Mouse (Mus musculus) intestine, embryonic 16.5 days (tissue): ENCODE data around the gene Gcfc2. TPM values are rescaled to one million over a fixed set of nuclear protein-coding genes. Genes with fewer than 3 reads are reported as not detected.

ENCODE experiments used
- ATAC-seq: fragments of 200-750 bp; cut with Nextera tagmentation; 2 replicates; pipeline ENCODE4 v1.8.0; 2017; ENCODE audit warnings: moderate TSS enrichment, moderate library complexity
- H3K27ac ChIP-seq: fragments of 300-500 bp; sonication (generic); 2 replicates; pipeline ENCODE4 v1.5.1; 2014; ENCODE audit warnings: mild to moderate bottlenecking, low read length
- H3K27me3 ChIP-seq: fragments of 300-500 bp; sonication (generic); replicated peaks from 2 replicates; pipeline ENCODE4 v1.6.1; 2014; ENCODE audit warnings: low read length, control low read depth, mixed read lengths; ENCODE audit not compliant: control insufficient read depth, insufficient read depth
- H3K36me3 ChIP-seq: fragments of 300-500 bp; sonication (generic); 2 replicates; pipeline ENCODE4 v1.6.1; 2014; ENCODE audit warnings: low read length, control low read depth; ENCODE audit not compliant: control insufficient read depth, insufficient read depth
- H3K4me1 ChIP-seq: fragments of 300-500 bp; sonication (generic); 2 replicates; pipeline ENCODE4 v1.6.1; 2014; ENCODE audit warnings: low read length, control low read depth, mixed read lengths; ENCODE audit not compliant: control insufficient read depth, insufficient read depth
- H3K4me2 ChIP-seq: fragments of 300-500 bp; sonication (generic); 2 replicates; pipeline ENCODE4 v1.6.1; 2014; ENCODE audit warnings: low read depth, low read length, control low read depth
- H3K4me3 ChIP-seq: fragments of 300-500 bp; sonication (generic); 2 replicates; pipeline ENCODE4 v1.5.1; 2014; ENCODE audit warnings: mild to moderate bottlenecking, low read length
- H3K9ac ChIP-seq: fragments of 300-500 bp; sonication (generic); 2 replicates; pipeline ENCODE4 v1.6.1; 2014; ENCODE audit warnings: low read depth, low read length
- H3K9me3 ChIP-seq: fragments of 300-500 bp; sonication (generic); 2 replicates; pipeline ENCODE4 v1.6.1; 2016; ENCODE audit warnings: low read length, control low read depth; ENCODE audit not compliant: control insufficient read depth
- WGBS: fragments of 180-500 bp; shearing (Covaris S2); extraction: QIAGEN DNeasy Blood & Tissue Kit; methylation state at CpG from one replicate; pipeline ENCODE4 v1.1.7; 2014; 5-methylcytosine and 5-hydroxymethylcytosine counted together
- polyA plus RNA-seq: library from polyadenylated mRNA; unstranded; fragments of >200 nt; fragmentation: Nextera tagmentation; extraction: Ambion mirVana; gene quantifications from 2 replicates; pipeline ENCODE4 v1.2.1, GENCODE M21; 2015

Gene Gcfc2
- polyA plus RNA-seq, 1 experiment from 2014 or later, result 5.3 TPM

DNA sequence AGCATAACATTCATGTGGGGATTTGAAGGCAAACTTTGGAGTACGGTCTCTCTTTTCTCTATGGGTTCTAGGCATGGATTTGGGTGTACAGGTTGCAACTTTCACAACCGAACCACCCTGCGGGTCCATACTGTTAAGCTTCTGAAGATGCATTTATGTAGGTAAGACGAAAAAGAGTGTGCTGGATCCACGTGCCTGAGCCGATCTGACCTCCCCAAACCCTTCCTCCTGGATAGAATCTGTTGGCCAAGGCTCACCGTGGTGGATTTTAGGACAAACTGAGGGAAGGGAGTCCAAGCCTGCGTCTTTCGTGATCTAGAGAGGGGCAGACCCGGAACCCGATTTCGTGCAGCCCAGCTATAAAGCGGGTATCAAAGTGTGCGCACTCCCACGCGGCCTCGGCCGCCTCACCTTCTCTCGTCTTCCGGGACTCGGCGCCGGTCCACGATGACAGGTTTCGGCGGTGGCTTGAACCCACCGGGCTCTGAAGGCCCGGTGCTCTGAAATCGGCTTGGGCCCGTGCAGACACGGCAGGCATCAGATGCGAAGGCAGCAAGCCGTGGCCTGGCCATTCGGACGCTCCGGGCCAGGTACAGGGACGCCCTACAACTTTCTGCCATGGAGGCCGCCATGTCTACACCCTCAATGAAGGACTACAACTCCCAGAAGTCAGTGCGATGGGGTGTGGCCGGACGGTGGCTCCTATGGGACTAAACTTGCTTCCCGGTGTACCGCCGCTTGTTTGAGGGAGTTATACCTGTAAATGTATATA lies 42.0 kb downstream of the Gcfc2 start, which contains the start of gene Mrpl19:
TSS of gene Mrpl19 (minus strand) at position 663 of the 772 bp plus-strand sequence.
- H3K4me3 ChIP-seq, result peak within 1 kb of the TSS; percentile 85
- H3K9ac ChIP-seq, result peak within 1 kb of the TSS; percentile 87
- no peaks in the 10 kb centered on the region for H3K9me3 ChIP-seq
- H3K4me1 ChIP-seq, result peaks cover 8% of the 10 kb centered on the region; the same call in 1 of the 2 replicates
- under 1% methylated on average over 44 of the region's 44 CpGs for WGBS
- peak within 1 kb of the TSS; percentile 39; the same call in 1 of the 2 replicates for H3K27ac ChIP-seq
- peak within 1 kb of the TSS; percentile 59 for H3K4me2 ChIP-seq
- peak; percentile 99 for ATAC-seq
- peaks cover 10% of the 10 kb centered on the region for H3K36me3 ChIP-seq
- no peaks in the 10 kb centered on the region for H3K27me3 ChIP-seq

DNA sequence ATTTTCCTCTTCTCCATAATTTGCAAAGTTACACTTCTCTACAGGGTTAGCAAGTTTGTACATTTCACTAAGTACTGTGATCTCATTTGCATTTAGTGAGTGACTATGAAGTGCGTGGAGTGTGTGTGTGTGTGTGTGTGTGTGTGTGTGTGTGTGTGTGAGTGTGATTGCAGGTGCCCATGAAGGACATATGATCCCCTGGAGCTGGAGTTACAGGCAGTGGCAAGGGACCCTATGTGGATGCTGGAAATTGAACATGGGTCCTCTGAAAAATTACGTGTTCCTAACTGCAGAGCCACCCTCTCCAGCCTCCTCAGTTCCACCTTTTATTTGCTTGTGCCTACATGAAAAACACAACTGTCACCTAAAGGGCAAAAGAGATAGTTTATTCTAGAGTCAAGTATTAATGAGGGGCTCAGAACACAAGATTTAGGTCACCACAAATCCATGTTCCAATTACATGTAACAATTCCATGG lies 42.6 kb downstream of the Gcfc2 start:
- H3K4me1 ChIP-seq, result peaks cover 8% of the 10 kb centered on the region; the same call in 1 of the 2 replicates
- H3K4me2 ChIP-seq, result peak overlapping the region; percentile 30
- no peak overlapping the region for H3K27ac ChIP-seq
- 27% methylated on average over 2 of the region's 2 CpGs for WGBS
- peaks cover 6% of the 10 kb centered on the region for H3K36me3 ChIP-seq
- peak; percentile 62; the same call in 1 of the 2 replicates for ATAC-seq
- no peak overlapping the region for H3K9ac ChIP-seq
- H3K27me3 ChIP-seq, result no peaks in the 10 kb centered on the region
- H3K9me3 ChIP-seq, result no peaks in the 10 kb centered on the region
- H3K4me3 ChIP-seq, result peak overlapping the region; percentile 85

DNA sequence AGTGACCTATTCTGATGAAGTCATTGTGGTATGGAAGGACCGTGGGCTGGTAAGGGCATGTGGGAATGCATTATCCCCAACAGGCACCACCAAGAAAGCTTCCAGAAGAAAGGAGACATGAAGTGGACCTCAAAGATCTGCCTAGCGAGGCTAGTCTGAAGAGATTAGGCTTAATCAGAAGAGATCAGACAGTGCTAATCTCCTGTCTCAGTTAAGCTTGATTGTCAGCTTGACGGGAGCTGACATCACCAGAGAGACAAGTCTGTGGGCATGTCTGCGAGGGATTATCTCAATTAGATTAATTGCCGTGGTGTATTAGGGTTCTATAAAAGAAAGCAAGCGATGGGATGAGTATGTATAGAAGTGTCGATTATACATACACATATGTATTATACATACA lies 47.7 kb downstream of the Gcfc2 start:
- 82% methylated on average over 7 of the region's 7 CpGs for WGBS
- ATAC-seq, result no peak
- Histone ChIP-seq H3K27me3 (no peaks in the 10 kb centered on the region), H3K9ac (no peak overlapping the region), H3K4me3 (no peak overlapping the region), H3K27ac (no peak overlapping the region), H3K4me1 (no peaks in the 10 kb centered on the region), H3K36me3 (no peaks in the 10 kb centered on the region), H3K9me3 (no peaks in the 10 kb centered on the region), H3K4me2 (no peak overlapping the region)

DNA sequence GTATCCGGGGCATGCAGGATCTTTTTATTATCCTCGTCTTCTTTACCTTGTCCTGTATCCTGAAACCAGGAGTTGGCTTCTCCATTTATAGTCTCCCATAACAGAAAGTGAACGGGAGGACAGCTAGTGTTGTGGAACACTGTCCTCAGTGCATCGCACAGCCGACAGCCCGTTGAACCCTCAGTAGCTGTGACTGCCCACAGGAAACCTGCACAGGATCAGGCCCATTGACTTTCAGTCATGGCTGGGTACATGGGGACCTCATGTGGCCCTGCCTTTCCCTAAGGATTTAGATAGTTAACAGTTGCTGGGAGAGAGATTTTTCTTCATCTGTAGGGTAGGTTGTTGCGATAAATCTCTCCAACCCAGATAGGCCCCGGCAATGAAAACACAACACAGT lies 49.1 kb downstream of the Gcfc2 start:
- H3K4me1 ChIP-seq, result no peaks in the 10 kb centered on the region
- 84% methylated on average over 8 of the region's 8 CpGs for WGBS
- ATAC-seq, result no peak
- H3K4me2 ChIP-seq, result no peak overlapping the region
- H3K4me3 ChIP-seq, result no peak overlapping the region
- H3K36me3 ChIP-seq, result no peaks in the 10 kb centered on the region
- no peaks in the 10 kb centered on the region for H3K9me3 ChIP-seq
- no peaks in the 10 kb centered on the region for H3K27me3 ChIP-seq
- H3K27ac ChIP-seq, result no peak overlapping the region
- no peak overlapping the region for H3K9ac ChIP-seq

DNA sequence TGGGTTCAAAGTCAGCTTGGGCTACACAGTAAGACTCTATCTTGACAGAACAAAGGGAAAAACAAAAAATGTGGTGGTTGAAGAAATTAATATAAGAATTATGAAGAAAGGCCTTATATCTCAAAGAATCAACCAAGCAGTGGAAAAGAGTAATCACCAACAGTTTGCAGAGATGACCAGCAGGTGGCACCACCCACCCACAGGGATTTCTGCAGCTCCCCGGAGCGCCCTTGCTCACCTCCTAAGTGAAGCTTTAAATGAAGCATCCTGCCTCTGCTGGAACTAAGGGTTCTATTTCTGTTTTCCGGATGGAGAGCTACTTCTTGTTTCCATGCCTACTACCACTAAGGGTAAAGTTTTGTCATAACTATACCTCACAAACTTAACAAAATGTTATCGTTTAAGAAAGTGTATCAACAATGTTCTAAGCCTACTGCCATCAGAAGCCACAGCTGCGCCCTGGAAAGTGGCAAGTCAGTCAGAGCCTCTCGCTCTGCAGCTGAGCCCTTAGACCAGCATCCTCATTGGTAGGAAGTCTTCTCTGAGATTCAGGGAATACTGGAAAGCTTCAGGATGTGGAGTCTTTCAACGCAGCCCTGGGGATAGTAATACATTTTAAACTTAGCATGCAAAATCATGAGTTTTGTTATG lies 52.6 kb downstream of the Gcfc2 start:
- H3K36me3 ChIP-seq, result no peaks in the 10 kb centered on the region
- ATAC-seq, result peak; percentile 69
- no peak overlapping the region for H3K4me2 ChIP-seq
- no peaks in the 10 kb centered on the region for H3K9me3 ChIP-seq
- no peaks in the 10 kb centered on the region for H3K4me1 ChIP-seq
- H3K9ac ChIP-seq, result no peak overlapping the region
- no peaks in the 10 kb centered on the region for H3K27me3 ChIP-seq
- no peak overlapping the region for H3K27ac ChIP-seq
- 36% methylated on average over 7 of the region's 7 CpGs for WGBS
- H3K4me3 ChIP-seq, result no peak overlapping the region

DNA sequence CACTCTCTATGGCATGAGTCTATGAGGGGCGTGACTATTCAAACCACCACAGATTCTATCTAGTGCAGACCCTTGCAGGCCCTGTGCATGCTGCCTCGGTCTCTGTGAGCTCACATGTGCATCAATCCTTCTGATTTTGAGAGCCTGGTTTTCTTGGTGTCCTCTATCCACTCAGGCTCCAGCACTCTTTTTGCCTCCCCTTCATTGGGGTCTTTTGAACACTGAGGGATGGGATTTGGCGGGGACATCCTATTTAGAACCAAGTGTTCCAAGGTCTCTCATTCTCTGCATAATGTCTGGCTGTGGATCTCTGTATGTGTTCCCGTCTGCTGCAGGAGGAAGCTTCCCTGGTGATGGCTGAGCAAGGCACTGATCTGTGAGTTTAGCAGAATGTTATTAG lies 55.8 kb downstream of the Gcfc2 start:
- H3K4me3 ChIP-seq, result no peak overlapping the region
- no peaks in the 10 kb centered on the region for H3K4me1 ChIP-seq
- H3K4me2 ChIP-seq, result no peak overlapping the region
- no peaks in the 10 kb centered on the region for H3K36me3 ChIP-seq
- no peak for ATAC-seq
- H3K27ac ChIP-seq, result no peak overlapping the region
- no peaks in the 10 kb centered on the region for H3K27me3 ChIP-seq
- no peak overlapping the region for H3K9ac ChIP-seq
- 90% methylated on average over 4 of the region's 4 CpGs for WGBS
- H3K9me3 ChIP-seq, result no peaks in the 10 kb centered on the region

DNA sequence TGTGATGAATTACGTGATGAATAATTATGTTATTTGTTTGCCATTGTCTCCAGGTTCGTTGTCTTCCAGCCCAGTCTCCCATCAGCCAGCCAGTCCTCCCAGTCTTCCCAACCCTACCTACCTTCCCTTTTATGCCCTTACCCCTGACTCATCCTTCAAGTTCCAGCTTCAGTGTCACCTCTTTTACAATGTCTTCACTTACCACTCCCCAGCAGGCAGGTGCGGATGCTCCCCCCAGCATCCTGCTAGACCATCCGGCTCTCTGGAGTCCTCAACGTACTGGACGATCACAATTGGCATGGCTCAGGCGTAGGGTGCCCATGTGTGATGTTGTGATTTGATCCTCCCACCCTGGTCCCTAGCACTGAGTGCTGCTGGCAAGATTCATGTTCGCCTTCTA lies 62.7 kb downstream of the Gcfc2 start:
- no peak overlapping the region for H3K4me3 ChIP-seq
- no peak overlapping the region for H3K4me2 ChIP-seq
- ATAC-seq, result no peak
- no peak overlapping the region for H3K9ac ChIP-seq
- H3K4me1 ChIP-seq, result peaks cover 5% of the 10 kb centered on the region
- no peak overlapping the region for H3K27ac ChIP-seq
- H3K36me3 ChIP-seq, result no peaks in the 10 kb centered on the region
- no peaks in the 10 kb centered on the region for H3K9me3 ChIP-seq
- WGBS, result 87% methylated on average over 8 of the region's 8 CpGs
- no peaks in the 10 kb centered on the region for H3K27me3 ChIP-seq

DNA sequence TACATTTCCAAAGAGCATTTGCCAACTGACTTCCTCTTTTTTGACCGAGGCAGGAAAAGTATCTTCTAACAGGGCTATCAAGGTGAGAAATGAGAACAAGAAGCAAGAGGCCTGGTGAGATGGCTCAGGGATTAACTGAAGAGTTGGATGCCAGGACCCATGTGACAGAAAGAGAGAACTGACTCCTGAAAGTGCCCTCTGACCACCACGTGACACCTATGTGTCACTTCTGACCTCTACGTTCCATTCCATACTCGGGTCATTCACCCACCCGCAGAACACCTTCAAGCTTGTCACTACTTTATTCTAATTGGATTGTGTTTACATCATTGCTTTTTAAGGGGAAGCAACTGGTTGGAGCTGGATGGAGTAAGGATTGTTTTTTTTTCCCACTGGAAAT lies 63.1 kb downstream of the Gcfc2 start:
- Histone ChIP-seq H3K9ac (no peak overlapping the region), H3K4me1 (peaks cover 5% of the 10 kb centered on the region), H3K27me3 (no peaks in the 10 kb centered on the region), H3K9me3 (no peaks in the 10 kb centered on the region), H3K27ac (no peak overlapping the region), H3K4me2 (no peak overlapping the region), H3K36me3 (no peaks in the 10 kb centered on the region), H3K4me3 (no peak overlapping the region)
- 37% methylated on average over 5 of the region's 5 CpGs for WGBS
- no peak for ATAC-seq

DNA sequence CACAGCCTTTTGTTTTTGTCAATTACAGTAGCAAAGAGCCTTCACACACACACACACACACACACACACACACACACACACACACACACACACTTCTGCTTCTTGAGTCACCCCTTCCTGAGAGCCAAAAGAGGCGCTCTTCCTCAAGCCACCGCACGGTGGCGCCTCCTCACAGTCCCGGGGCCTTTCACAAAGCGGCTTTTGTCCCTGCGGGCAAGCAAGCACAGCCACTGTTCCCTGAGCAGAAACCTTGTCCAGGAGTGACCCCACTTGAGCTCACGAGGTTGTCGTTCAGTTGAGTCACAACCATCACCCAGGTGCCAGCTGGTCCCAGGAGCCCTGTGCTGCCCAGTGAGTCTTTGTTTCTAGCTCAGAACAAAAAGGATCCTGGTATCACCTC lies 63.5 kb downstream of the Gcfc2 start:
- WGBS, result 3% methylated on average over 9 of the region's 9 CpGs

More for the DNA sequence above, 63.5 kb downstream of the Gcfc2 start:
- H3K36me3 ChIP-seq, result no peaks in the 10 kb centered on the region
- H3K4me2 ChIP-seq, result no peak overlapping the region
- H3K27ac ChIP-seq, result no peak overlapping the region
- peak; percentile 80 for ATAC-seq
- H3K9me3 ChIP-seq, result no peaks in the 10 kb centered on the region
- no peak overlapping the region for H3K9ac ChIP-seq
- H3K27me3 ChIP-seq, result no peaks in the 10 kb centered on the region
- H3K4me1 ChIP-seq, result peaks cover 5% of the 10 kb centered on the region
- H3K4me3 ChIP-seq, result no peak overlapping the region
